Mouse (Mus musculus) heart, adult 9 months (tissue): Measurements from ENCODE around the gene Tbc1d22b.
"Not testable (repeated sequence)": the region's sequence is repeated elsewhere in the genome, so short reads cannot be mapped to it uniquely, and the experiment has no call there.

ENCODE experiments used
- DNase-seq, 2 experiments: peaks; one replicate each; pipeline ENCODE4 v3.0.0; 2022; ENCODE audit warnings: low spot score in 2 of 2

Tbc1d22b gene

GRCm38 (mm10) chr17:29595891-29596770, 46.5 kb downstream of the Tbc1d22b start:
- peak; percentile 11 to 13 for DNase-seq

DNA sequence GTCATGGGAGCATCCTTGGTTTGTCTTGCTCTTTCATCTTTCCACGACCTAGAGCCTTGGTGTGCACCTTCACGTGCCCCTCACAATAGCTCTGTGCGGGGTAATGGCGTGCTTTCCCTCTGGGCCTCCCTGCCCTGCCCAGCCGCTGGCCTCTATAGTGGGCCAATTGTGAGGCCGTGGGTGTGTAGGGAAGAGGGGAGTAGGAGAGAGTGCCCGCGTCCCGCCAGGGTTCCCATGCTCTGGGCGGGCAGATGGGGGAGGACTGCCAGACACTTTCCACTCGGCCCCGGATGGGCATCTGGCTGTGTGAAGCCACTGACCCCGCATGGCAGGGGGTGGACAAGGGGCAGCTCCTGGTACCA, 47.2 kb downstream of the Tbc1d22b start:
- DNase-seq = no peak

DNA sequence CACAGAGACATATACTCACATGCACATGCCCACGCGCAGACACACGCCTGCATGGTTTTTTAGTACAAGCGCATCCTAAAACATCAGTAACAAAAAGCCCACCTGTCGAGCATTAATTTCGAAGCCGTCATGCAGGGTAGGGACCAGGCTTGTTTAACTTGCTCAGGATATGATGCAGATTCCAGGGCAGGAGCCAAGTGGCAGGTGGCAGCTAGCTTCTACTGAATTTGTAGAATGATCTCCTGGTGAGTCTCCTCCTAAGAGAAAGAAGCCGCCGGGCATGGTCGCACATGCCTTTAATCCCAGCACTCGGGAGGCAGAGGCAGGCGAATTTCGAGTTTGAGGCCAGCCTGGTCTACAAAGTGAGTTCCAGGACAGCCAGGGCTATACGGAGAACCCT, 49.5 kb downstream of the Tbc1d22b start:
- no peak for DNase-seq

GRCm38 (mm10) chr17:29599537-29599936, 50.0 kb downstream of the Tbc1d22b start:
- no peak for DNase-seq

- DNase-seq = peak; percentile 22 to 23
Measured at GRCm38 (mm10) chr17:29601391-29601790, 51.8 kb downstream of the Tbc1d22b start.

DNA sequence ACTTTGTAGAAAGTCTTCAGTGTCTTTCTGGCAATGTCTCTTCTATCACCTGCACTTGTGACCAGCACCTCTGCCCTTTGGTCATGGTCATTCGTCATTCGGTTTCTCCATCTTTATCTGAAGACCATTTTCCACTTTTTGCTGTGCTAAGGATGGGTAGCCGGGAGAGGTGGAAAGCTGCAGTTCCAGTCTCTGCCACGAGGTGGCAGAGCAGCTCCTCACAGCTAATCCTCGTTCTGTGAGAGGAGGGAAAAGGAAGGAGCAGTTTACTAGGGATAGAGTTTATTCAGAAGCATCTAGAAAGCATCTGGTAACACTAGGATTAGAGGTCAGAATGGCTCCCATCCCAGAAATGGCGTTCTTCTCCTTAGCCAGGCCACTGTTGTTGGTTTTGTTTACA, 53.7 kb downstream of the Tbc1d22b start:
- DNase-seq = peak; percentile 36 to 61

GRCm38 (mm10) chr17:29613453-29613852, 63.9 kb downstream of the Tbc1d22b start:
- DNase-seq = not testable (repeated sequence)

GRCm38 (mm10) chr17:29614115-29615023, 64.8 kb downstream of the Tbc1d22b start, which contains the start of the genes Rnf8 and Gm28043:
Gene Rnf8, plus strand, starts transcription at chr17:29614790.
Gene Gm28043, plus strand, starts transcription at chr17:29614876.
- DNase-seq = peak; percentile 93 to 94

- no peak for DNase-seq
Measured at GRCm38 (mm10) chr17:29615024-29615551, 65.5 kb downstream of the Tbc1d22b start.

GRCm38 (mm10) chr17:29615616-29616015, 66.0 kb downstream of the Tbc1d22b start:
- no peak for DNase-seq

GRCm38 (mm10) chr17:29619231-29619630, 69.6 kb downstream of the Tbc1d22b start:
- no peak for DNase-seq

DNA sequence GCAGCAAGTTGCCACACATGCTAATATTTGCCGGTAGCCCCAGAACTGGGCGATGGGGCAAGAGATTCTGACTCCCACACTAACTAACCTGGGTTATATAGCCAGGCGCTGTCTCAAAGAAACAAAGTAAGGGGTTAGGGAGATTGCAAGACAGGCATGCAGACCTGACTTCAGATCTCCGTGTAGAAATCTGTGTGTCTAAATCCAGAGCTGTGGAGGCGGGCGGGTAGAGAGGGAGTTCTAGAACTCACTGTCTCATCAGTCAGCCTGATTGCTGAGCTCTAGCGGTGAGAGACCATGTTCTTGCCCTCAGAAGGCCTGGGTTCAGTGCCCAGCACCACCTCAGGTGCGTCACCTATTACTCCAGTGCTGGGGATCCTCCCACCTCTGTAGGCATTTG, 73.9 kb downstream of the Tbc1d22b start:
- no peak for DNase-seq

DNA sequence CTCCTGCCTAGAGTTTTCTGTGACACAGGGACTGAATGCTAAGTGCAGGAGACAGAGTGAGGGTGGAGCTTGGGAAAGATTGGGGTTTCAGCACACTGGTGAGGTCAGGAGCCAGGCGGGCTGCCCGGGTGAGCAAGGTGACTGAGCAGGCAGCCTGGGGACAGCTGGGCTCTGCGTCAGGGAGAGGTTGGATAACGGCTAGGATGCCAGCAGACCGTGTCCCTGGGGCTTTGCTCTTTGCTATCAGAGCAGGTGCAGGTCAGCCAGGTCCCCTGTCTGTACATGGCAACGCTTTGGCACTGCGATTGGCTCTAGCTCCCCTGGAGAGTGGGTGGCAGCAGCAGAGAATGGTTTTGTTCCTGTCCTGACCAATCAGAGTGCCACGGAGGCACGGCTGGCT, 77.7 kb downstream of the Tbc1d22b start:
- DNase-seq = peak in 1 of 2 experiments; percentile 17

DNA sequence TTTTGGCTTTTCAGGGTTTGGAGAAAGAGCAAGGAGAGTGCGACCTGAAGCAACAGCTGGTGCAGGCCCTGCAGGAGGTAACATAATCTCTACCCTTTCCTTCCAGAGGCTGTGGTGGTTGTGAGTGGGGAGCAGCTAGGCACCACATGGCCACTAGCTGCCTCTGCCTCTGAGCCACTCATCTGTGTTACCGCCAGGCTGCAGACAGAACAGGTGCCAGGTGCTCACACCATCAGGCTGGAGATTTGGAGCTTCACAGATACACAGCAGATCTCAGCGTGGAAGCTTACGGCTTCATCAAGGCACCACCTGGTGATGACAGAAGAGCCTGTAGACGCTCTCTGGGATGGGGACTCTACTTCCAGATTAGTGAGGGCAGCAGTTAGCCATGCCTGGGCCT, 79.4 kb downstream of the Tbc1d22b start:
- DNase-seq = no peak

DNA sequence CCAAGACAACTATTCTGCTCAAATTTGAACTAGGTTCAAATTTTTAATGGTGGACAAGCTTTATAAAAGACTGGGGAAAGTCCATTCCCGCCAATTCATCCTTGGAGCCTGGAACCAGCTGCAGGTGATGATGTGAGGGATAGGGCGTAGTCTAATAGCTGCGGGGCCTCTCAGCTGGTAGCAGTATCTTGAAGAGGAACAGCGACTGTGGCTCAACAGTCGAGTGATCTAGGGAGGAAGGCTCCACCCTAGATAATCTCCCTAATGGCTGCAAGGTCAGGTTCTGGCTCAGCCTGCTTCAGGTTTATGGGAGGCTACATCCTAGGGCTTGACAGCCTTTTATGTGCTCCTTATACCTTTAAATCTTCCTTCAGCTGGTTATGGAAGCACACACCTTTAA, 80.0 kb downstream of the Tbc1d22b start:
- no peak for DNase-seq

DNA sequence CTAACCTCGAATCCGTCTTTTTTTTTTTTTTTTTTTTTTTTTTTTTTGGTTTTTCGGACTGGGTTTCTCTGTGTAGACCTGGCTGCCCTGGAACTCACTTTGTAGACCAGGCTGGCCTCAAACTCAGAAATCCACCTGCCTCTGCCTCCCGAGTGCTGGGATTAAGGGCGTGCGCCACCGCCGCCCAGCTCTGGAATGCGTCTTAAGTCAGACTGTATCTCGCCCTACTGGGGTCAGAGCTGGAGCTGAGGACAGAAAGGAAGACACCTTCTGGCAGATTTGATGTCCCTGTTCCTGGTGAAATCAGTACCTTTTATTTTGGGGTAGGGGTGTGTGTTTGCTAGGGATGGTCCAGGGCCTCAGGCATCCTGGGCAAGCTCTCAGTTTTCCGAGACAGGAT, 82.7 kb downstream of the Tbc1d22b start:
- DNase-seq = no peak

GRCm38 (mm10) chr17:29635492-29635891, 85.9 kb downstream of the Tbc1d22b start:
- no peak for DNase-seq

GRCm38 (mm10) chr17:29636118-29636517, 86.5 kb downstream of the Tbc1d22b start:
- DNase-seq = peak in 1 of 2 experiments; percentile 9

DNA sequence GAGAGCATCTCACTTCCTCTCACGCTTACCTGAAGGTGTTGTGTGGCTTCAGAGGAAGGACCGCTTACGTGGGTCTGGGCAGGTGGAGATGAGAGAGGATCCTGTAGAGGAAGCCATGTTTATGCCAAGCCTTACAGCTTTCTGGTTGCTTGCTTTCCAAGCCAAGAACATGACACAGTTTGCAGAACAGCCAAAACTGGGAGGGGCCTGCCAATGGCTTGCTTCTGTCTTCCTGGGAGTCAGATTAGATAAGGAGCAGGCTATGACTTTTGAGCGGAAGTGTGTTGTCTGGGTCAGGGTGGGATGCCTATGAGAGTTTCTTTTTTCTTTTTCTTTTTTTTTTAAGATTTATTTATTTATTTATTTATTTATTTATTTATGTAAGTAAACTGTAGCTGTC, 87.8 kb downstream of the Tbc1d22b start:
- DNase-seq = peak; percentile 22 to 36

- DNase-seq = peak; percentile 21
Measured at GRCm38 (mm10) chr17:29637895-29638294, 88.3 kb downstream of the Tbc1d22b start.

DNA sequence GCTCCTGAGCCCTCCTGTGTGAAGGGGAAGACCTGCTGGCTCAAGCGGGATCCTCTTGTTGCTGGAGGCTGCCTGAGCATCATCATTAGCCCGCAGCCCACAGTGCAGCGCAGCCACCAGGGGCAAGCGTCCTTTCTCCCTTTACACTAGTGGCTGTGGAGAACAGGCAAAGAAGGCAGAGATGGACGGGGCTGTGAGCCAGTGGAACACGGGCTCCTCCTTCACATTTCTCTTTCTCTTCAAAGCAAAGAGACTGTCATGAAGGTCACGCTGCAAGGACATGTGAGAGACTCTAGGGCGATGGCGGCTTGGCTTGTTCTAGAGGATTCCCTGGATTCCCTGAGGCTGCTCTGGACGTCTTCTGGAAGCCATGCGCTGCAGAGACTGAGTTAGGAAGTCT, 91.4 kb downstream of the Tbc1d22b start:
- no peak for DNase-seq

DNA sequence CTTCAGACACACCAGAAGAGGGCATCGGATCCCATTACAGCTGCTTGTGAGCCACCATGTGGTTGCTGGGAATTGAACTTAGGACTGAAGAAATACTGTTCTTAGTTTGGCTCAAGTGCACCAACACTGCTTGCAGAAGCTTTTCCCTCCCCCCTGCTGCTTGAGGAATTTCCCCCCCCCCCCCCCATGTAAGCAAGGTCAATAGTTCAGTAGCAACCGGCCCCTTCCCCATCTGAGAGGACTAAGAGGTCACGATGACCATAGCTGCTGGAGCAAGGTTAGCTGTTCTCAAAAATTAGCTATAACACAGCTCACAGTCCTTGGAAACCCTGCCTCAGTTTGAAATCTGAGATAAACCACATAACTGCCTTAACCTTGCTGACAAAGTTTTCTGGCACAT, 92.6 kb downstream of the Tbc1d22b start:
- no peak for DNase-seq
